Comparison of ENCODE assay signal across 8 mouse cellular contexts in genomic region chr8:8689454-8690145, GRCm38 (mm10). TPM values are rescaled to one million over a fixed set of nuclear protein-coding genes. Genes with fewer than 3 reads are reported as not detected.
DNase-seq lines count a peak whose midpoint lies in the region; ATAC-seq and TF ChIP-seq lines count a peak whose summit lies in the region.

No protein-coding gene starts in this region.

- H3K27ac ChIP-seq in embryonic facial prominence, embryonic 12.5 days, result peak overlapping the region; percentile 98
- peak overlapping the region; percentile 98 for H3K27ac ChIP-seq in limb, embryonic 14.5 days (replicated peaks; ENCODE audit: low read depth, low read length)
- peak overlapping the region; percentile 97 for H3K27ac ChIP-seq in midbrain, embryonic 15.5 days

- ATAC-seq in embryonic facial prominence, embryonic 12.5 days (ENCODE audit: insufficient number of reproducible peaks, insufficient read depth, low FRiP score, low TSS enrichment), result peak; percentile 35; the same call in 1 of the 2 replicates
- ATAC-seq in limb, embryonic 14.5 days (ENCODE audit: low FRiP score, low read depth), result peak; percentile 70
- peak; percentile 80 for ATAC-seq in midbrain, embryonic 15.5 days (replicated peaks)

- 1% methylated on average over 63 of the region's 68 CpGs for WGBS in embryonic facial prominence, embryonic 12.5 days
- 1% methylated on average over 44 of the region's 68 CpGs for WGBS in limb, embryonic 14.5 days
- WGBS in midbrain, embryonic 15.5 days, result under 1% methylated on average over 53 of the region's 68 CpGs

- peak overlapping the region; percentile 64 for H3K4me2 ChIP-seq in embryonic facial prominence, embryonic 12.5 days (replicated peaks)
- H3K4me2 ChIP-seq in limb, embryonic 14.5 days (replicated peaks; ENCODE audit: low read depth, low read length, severe bottlenecking), result peak overlapping the region; percentile 77
- peak overlapping the region; percentile 66 for H3K4me2 ChIP-seq in midbrain, embryonic 15.5 days

- H3K27me3 ChIP-seq in embryonic facial prominence, embryonic 12.5 days, result no peaks in the 10 kb centered on the region
- no peaks in the 10 kb centered on the region for H3K27me3 ChIP-seq in limb, embryonic 14.5 days (ENCODE audit: control insufficient read depth, insufficient read depth, low read length)
- no peaks in the 10 kb centered on the region for H3K27me3 ChIP-seq in midbrain, embryonic 15.5 days (replicated peaks)

- peak; percentile 60; the same call in 1 of the 2 replicates for TF ChIP-seq POLR2A in limb, embryonic 14.5 days (IDR thresholded peaks at IDR 0.05; ENCODE audit: borderline replicate concordance, extremely low read depth, insufficient read depth, insufficient read length)

- peaks cover 31% of the 10 kb centered on the region for H3K4me1 ChIP-seq in embryonic facial prominence, embryonic 12.5 days
- H3K4me1 ChIP-seq in limb, embryonic 14.5 days (ENCODE audit: control insufficient read depth, insufficient read depth, low read length), result peaks cover 37% of the 10 kb centered on the region
- H3K4me1 ChIP-seq in midbrain, embryonic 15.5 days, result peaks cover 43% of the 10 kb centered on the region

- no peaks in the 10 kb centered on the region for H3K9me3 ChIP-seq in embryonic facial prominence, embryonic 12.5 days
- H3K9me3 ChIP-seq in limb, embryonic 14.5 days (ENCODE audit: control insufficient read depth, low read length), result no peaks in the 10 kb centered on the region
- no peaks in the 10 kb centered on the region for H3K9me3 ChIP-seq in midbrain, embryonic 15.5 days

- no peaks in the 10 kb centered on the region for H3K36me3 ChIP-seq in embryonic facial prominence, embryonic 12.5 days
- no peaks in the 10 kb centered on the region for H3K36me3 ChIP-seq in limb, embryonic 14.5 days (ENCODE audit: control insufficient read depth, insufficient read depth, low read length)
- no peaks in the 10 kb centered on the region for H3K36me3 ChIP-seq in midbrain, embryonic 15.5 days (replicated peaks)

- peak; percentile 76 for DNase-seq in 3134 (ENCODE audit: extremely low read depth, insufficient read length, low spot score)
- DNase-seq in adrenal gland, postnatal 14 days, result peak; percentile 83
- DNase-seq in heart, adult 8-10 months (ENCODE audit: low spot score), result peak; percentile 38
- DNase-seq in kidney, adult 8-10 months, result peak; percentile 40 to 41
- DNase-seq in limb, embryonic 14.5 days (ENCODE audit: low spot score), result peak; percentile 43
- DNase-seq in spleen, postnatal 10 days (ENCODE audit: low spot score in 2 of 2), result peak; percentile 64 to 72

- H3K9ac ChIP-seq in embryonic facial prominence, embryonic 12.5 days, result peak overlapping the region; percentile 99
- peak overlapping the region; percentile 100 for H3K9ac ChIP-seq in limb, embryonic 14.5 days (ENCODE audit: low read depth, low read length, severe bottlenecking)
- H3K9ac ChIP-seq in midbrain, embryonic 15.5 days, result peak overlapping the region; percentile 99

- peak overlapping the region; percentile 88 for H3K4me3 ChIP-seq in embryonic facial prominence, embryonic 12.5 days
- peak overlapping the region; percentile 87 for H3K4me3 ChIP-seq in limb, embryonic 14.5 days (replicated peaks; ENCODE audit: low read length)
- H3K4me3 ChIP-seq in midbrain, embryonic 15.5 days, result peak overlapping the region; percentile 87

RNA-seq across cellular contexts. Expression of gene Arglu1, which starts 0.7 kb away (rescaled TPM):
- 76.4 and 95.8 TPM in 2 replicates for total RNA-seq in adrenal gland, postnatal 14 days (2021)
- polyA plus RNA-seq in embryonic facial prominence, embryonic 12.5 days (2016; fragmentation: Nextera tagmentation; extraction: Ambion mirVana), result 209 and 217 TPM in 2 replicates
- total RNA-seq in heart, adult 8-10 months (2022), result 10 to 100 TPM; 21.1 to 35.1 (median 27.4) TPM
- polyA plus RNA-seq in limb, embryonic 14.5 days (2012; rRNA removed), result 197 and 203 TPM in 2 replicates
- 146 and 166 TPM in 2 replicates for polyA plus RNA-seq in limb, embryonic 14.5 days (2014; fragmentation: Nextera tagmentation; extraction: Ambion mirVana)
- polyA plus RNA-seq in midbrain, embryonic 15.5 days (2015; fragmentation: Nextera tagmentation; extraction: Ambion mirVana), result 158 and 183 TPM in 2 replicates

RNA-seq across cellular contexts. Expression of gene Efnb2, which starts 28.6 kb away (rescaled TPM):
- total RNA-seq in adrenal gland, postnatal 14 days (2021), result 31.5 and 31.6 TPM in 2 replicates
- 49.4 and 51.6 TPM in 2 replicates for polyA plus RNA-seq in embryonic facial prominence, embryonic 12.5 days (2016; fragmentation: Nextera tagmentation; extraction: Ambion mirVana)
- 10 to 100 TPM; 17.0 to 20.8 (median 17.7) TPM for total RNA-seq in heart, adult 8-10 months (2022)
- polyA plus RNA-seq in limb, embryonic 14.5 days (2012; rRNA removed), result 74.0 and 111 TPM in 2 replicates
- polyA plus RNA-seq in limb, embryonic 14.5 days (2014; fragmentation: Nextera tagmentation; extraction: Ambion mirVana), result 42.8 and 54.9 TPM in 2 replicates
- polyA plus RNA-seq in midbrain, embryonic 15.5 days (2015; fragmentation: Nextera tagmentation; extraction: Ambion mirVana), result 14.1 and 14.8 TPM in 2 replicates

Comparison
In these comparisons a context has a peak if more than half of its experiments do, and no peak if none do; other contexts are left out.
1. Peak in every context shown above with its lines: DNase-seq, ATAC-seq, H3K4me3 ChIP-seq and H3K27ac ChIP-seq.